Mouse (Mus musculus): ENCODE results near the gene Kcna2. TPM values are rescaled to one million over a fixed set of nuclear protein-coding genes. Genes with fewer than 3 reads are reported as not detected.

The Kcna2 gene
- polyA plus RNA-seq, 1 experiment, result 0.15 TPM

DNA sequence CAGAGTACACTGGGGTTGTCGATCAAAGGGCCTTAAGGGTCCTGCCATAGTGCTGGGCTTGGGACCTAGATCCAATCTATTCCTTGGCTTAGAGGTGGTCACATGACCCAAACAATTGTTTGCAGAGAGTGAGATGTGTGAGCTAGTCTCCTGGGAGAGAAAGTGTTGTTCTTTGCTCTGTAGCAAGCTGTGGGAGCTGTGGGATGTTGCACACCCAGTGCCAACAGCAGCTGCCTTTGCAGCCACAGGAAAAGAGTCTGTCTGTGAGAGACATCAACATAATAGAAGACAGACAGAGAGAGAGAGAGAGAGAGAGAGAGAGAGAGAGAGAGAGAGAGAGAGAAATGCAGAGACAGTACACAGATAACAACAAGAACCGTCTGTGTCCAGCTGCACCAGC lies 28.3 kb downstream of the Kcna2 start:
- no peak overlapping the region for H3K27ac ChIP-seq (ENCODE audit: insufficient read depth, low read length)
- no peaks in the 10 kb centered on the region for H3K27me3 ChIP-seq (ENCODE audit: control insufficient read depth, insufficient read depth, low read length, poor library complexity, severe bottlenecking)
- no peak overlapping the region for H3K9ac ChIP-seq (ENCODE audit: low read depth, poor library complexity, severe bottlenecking)
- no peaks in the 10 kb centered on the region for H3K36me3 ChIP-seq (ENCODE audit: control insufficient read depth, insufficient read depth, low read length, poor library complexity, severe bottlenecking)
- no peaks in the 10 kb centered on the region for H3K9me3 ChIP-seq (replicated peaks; ENCODE audit: control insufficient read depth, insufficient read depth, low read length, poor library complexity, severe bottlenecking)
- TF ChIP-seq EP300 (IDR thresholded peaks at IDR 0.05; ENCODE audit: insufficient read depth, low read depth, low read length) (no peak), POLR2A (IDR thresholded peaks at IDR 0.05; ENCODE audit: insufficient read depth, low read length) (no peak), CTCF (IDR thresholded peaks at IDR 0.05; ENCODE audit: low read depth, low read length) (no peak)
- H3K4me3 ChIP-seq (ENCODE audit: low read depth, low read length), result no peak overlapping the region
- no peaks in the 10 kb centered on the region for H3K4me1 ChIP-seq (ENCODE audit: control insufficient read depth, insufficient read depth, low read length)

DNA sequence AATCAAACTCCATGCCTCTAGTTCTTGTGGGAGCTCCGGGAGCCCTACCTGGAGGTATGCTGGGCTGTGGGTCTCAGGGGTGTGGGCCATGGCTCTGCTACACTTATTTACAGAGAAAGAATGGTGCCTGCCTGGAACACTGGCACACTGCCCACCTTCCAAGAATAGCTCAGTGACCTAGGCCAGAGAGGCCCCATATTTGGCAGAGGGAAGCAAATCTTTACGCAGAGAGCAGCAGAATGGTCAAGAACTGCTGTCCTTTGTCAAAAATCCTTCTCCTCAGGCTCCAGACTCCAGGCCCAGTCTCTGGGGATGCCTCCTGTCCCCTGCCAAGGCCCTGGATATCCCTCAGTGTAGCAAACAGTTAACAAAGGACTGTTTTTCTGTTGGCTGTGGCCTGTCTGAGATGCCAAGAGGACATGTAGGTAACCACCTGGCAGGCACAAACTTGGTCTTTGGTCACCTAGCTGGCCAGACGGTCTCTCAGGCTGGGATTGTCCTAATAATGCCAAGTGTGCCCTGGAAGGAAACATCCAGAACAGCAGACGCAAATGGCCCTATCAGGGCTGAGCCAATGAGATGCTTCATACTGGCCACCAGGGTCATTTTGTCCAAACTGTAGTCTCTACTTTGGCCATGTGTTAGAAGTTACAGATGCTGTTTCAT lies 29.8 kb downstream of the Kcna2 start:
- TF ChIP-seq POLR2A (IDR thresholded peaks at IDR 0.05; ENCODE audit: insufficient read depth, low read length) (no peak), CTCF (IDR thresholded peaks at IDR 0.05; ENCODE audit: low read depth, low read length) (no peak), EP300 (IDR thresholded peaks at IDR 0.05; ENCODE audit: insufficient read depth, low read depth, low read length) (no peak)
- Histone ChIP-seq H3K9ac (ENCODE audit: low read depth, poor library complexity, severe bottlenecking) (no peak overlapping the region), H3K4me3 (ENCODE audit: low read depth, low read length) (no peak overlapping the region), H3K4me1 (ENCODE audit: control insufficient read depth, insufficient read depth, low read length) (no peaks in the 10 kb centered on the region), H3K27ac (ENCODE audit: insufficient read depth, low read length) (no peak overlapping the region), H3K9me3 (replicated peaks; ENCODE audit: control insufficient read depth, insufficient read depth, low read length, poor library complexity, severe bottlenecking) (no peaks in the 10 kb centered on the region), H3K36me3 (ENCODE audit: control insufficient read depth, insufficient read depth, low read length, poor library complexity, severe bottlenecking) (no peaks in the 10 kb centered on the region), H3K27me3 (ENCODE audit: control insufficient read depth, insufficient read depth, low read length, poor library complexity, severe bottlenecking) (no peaks in the 10 kb centered on the region)

DNA sequence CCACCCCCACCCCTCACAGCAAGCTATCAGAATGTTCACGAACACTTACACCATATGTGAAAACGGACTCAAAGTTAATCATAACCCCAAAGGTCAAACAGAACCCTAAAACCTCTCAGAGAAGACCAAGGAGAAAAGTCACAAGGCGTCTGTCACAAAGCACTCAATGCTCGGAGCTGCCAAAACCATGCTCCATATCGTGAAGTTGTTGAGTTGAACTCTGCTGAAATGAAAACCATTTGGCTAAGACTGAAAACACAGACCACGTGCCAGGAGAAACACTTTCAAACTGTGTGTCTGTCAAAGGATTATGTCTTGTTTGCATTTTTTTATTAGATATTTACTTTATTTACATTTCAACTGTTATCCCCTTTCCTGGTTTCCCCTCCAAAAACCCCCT lies 30.9 kb downstream of the Kcna2 start:
- Histone ChIP-seq H3K27me3 (ENCODE audit: control insufficient read depth, insufficient read depth, low read length, poor library complexity, severe bottlenecking) (no peaks in the 10 kb centered on the region), H3K4me1 (ENCODE audit: control insufficient read depth, insufficient read depth, low read length) (no peaks in the 10 kb centered on the region), H3K9me3 (replicated peaks; ENCODE audit: control insufficient read depth, insufficient read depth, low read length, poor library complexity, severe bottlenecking) (no peaks in the 10 kb centered on the region), H3K9ac (ENCODE audit: low read depth, poor library complexity, severe bottlenecking) (no peak overlapping the region), H3K4me3 (ENCODE audit: low read depth, low read length) (no peak overlapping the region), H3K27ac (ENCODE audit: insufficient read depth, low read length) (no peak overlapping the region), H3K36me3 (ENCODE audit: control insufficient read depth, insufficient read depth, low read length, poor library complexity, severe bottlenecking) (no peaks in the 10 kb centered on the region)
- TF ChIP-seq CTCF (IDR thresholded peaks at IDR 0.05; ENCODE audit: low read depth, low read length) (no peak), POLR2A (IDR thresholded peaks at IDR 0.05; ENCODE audit: insufficient read depth, low read length) (no peak)

DNA sequence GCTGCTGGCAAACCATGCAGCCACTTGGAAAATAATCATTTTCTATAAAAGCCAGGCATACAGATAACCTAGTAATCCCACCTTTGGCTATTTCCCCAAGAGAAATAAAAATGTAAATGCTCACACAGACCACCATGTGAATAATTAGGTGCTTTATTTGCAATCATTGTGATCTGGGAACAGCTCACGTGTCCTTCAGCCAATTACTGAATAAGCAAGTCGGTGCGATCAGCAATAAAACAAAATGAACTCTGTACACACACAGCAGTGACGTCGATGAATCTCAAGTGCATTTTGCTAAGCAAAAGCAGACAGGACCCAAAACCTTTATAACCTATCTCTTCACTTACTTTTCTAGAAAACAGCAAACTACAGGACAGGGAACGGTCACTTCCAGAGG lies 31.7 kb downstream of the Kcna2 start:
- Histone ChIP-seq H3K27me3 (ENCODE audit: control insufficient read depth, insufficient read depth, low read length, poor library complexity, severe bottlenecking) (no peaks in the 10 kb centered on the region), H3K36me3 (ENCODE audit: control insufficient read depth, insufficient read depth, low read length, poor library complexity, severe bottlenecking) (no peaks in the 10 kb centered on the region), H3K4me1 (ENCODE audit: control insufficient read depth, insufficient read depth, low read length) (no peaks in the 10 kb centered on the region), H3K9ac (ENCODE audit: low read depth, poor library complexity, severe bottlenecking) (no peak overlapping the region), H3K9me3 (replicated peaks; ENCODE audit: control insufficient read depth, insufficient read depth, low read length, poor library complexity, severe bottlenecking) (no peaks in the 10 kb centered on the region), H3K4me3 (ENCODE audit: low read depth, low read length) (no peak overlapping the region), H3K27ac (ENCODE audit: insufficient read depth, low read length) (no peak overlapping the region)
- TF ChIP-seq CTCF (IDR thresholded peaks at IDR 0.05; ENCODE audit: low read depth, low read length), result no peak
- TF ChIP-seq EP300 (IDR thresholded peaks at IDR 0.05; ENCODE audit: insufficient read depth, low read depth, low read length), result no peak
- no peak for TF ChIP-seq POLR2A (IDR thresholded peaks at IDR 0.05; ENCODE audit: insufficient read depth, low read length)

DNA sequence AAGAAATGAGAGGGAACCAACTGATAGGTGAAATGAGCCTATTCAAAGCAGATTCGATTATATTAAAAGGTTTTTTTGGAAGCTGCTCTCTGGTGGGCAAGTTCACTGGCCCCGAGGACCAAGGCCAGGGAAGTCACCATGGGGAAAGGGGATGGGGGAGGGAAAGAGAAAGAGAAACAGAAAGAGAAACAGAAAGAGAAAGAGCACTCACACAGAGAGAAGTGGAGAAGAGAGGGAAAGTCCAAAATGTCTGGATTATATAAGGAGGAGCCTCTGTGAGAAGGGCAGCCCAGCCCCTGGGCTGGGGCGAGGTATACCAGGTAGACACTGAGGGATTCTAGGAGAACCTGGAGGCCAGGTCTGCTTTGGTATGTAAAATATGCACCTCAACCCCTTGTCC lies 33.5 kb downstream of the Kcna2 start:
- no peaks in the 10 kb centered on the region for H3K9me3 ChIP-seq (replicated peaks; ENCODE audit: control insufficient read depth, insufficient read depth, low read length, poor library complexity, severe bottlenecking)
- H3K27ac ChIP-seq (ENCODE audit: insufficient read depth, low read length), result no peak overlapping the region
- H3K9ac ChIP-seq (ENCODE audit: low read depth, poor library complexity, severe bottlenecking), result no peak overlapping the region
- no peak overlapping the region for H3K4me3 ChIP-seq (ENCODE audit: low read depth, low read length)
- no peak for TF ChIP-seq EP300 (IDR thresholded peaks at IDR 0.05; ENCODE audit: insufficient read depth, low read depth, low read length)
- no peak for TF ChIP-seq POLR2A (IDR thresholded peaks at IDR 0.05; ENCODE audit: insufficient read depth, low read length)
- TF ChIP-seq CTCF (IDR thresholded peaks at IDR 0.05; ENCODE audit: low read depth, low read length), result no peak
- H3K27me3 ChIP-seq (ENCODE audit: control insufficient read depth, insufficient read depth, low read length, poor library complexity, severe bottlenecking), result no peaks in the 10 kb centered on the region
- no peaks in the 10 kb centered on the region for H3K4me1 ChIP-seq (ENCODE audit: control insufficient read depth, insufficient read depth, low read length)
- no peaks in the 10 kb centered on the region for H3K36me3 ChIP-seq (ENCODE audit: control insufficient read depth, insufficient read depth, low read length, poor library complexity, severe bottlenecking)

DNA sequence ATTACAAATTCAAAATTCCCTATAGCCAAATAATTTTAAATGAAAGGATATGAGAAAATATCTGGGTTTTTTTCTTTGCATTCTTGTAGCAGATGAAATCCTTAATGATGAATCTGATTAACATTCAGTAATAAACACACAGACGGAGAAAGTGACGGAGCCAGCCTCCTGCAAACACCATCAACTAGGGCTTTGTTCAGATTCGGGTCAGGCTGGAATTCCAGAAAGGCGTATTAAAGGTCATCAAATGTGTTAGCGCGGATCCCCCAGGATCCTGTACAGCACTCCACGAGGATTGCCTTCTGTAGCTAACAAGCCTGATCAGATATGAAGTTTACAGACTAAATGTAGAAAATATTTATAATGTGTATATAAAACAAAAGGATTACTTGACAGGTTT lies 46.2 kb downstream of the Kcna2 start:
- no peak overlapping the region for H3K9ac ChIP-seq (ENCODE audit: low read depth, poor library complexity, severe bottlenecking)
- H3K36me3 ChIP-seq (ENCODE audit: control insufficient read depth, insufficient read depth, low read length, poor library complexity, severe bottlenecking), result no peaks in the 10 kb centered on the region
- H3K9me3 ChIP-seq (replicated peaks; ENCODE audit: control insufficient read depth, insufficient read depth, low read length, poor library complexity, severe bottlenecking), result no peaks in the 10 kb centered on the region

More for the DNA sequence above, 46.2 kb downstream of the Kcna2 start:
- TF ChIP-seq CTCF (IDR thresholded peaks at IDR 0.05; ENCODE audit: low read depth, low read length) (no peak), EP300 (IDR thresholded peaks at IDR 0.05; ENCODE audit: insufficient read depth, low read depth, low read length) (no peak), POLR2A (IDR thresholded peaks at IDR 0.05; ENCODE audit: insufficient read depth, low read length) (no peak)
- no peak overlapping the region for H3K4me3 ChIP-seq (ENCODE audit: low read depth, low read length)
- H3K27me3 ChIP-seq (ENCODE audit: control insufficient read depth, insufficient read depth, low read length, poor library complexity, severe bottlenecking), result no peaks in the 10 kb centered on the region
- no peaks in the 10 kb centered on the region for H3K4me1 ChIP-seq (ENCODE audit: control insufficient read depth, insufficient read depth, low read length)
- no peak overlapping the region for H3K27ac ChIP-seq (ENCODE audit: insufficient read depth, low read length)

All from ES-Bruce4 (cell line).